Mouse (Mus musculus) kidney, postnatal 0 days (tissue): Measurements from ENCODE around the gene Bach1. TPM values are rescaled to one million over a fixed set of nuclear protein-coding genes. Genes with fewer than 3 reads are reported as not detected.

Source experiments
- ATAC-seq: fragments of 200-750 bp; cut with Nextera tagmentation; replicated peaks from 2 replicates; pipeline ENCODE4 v1.8.0; 2017; ENCODE audit warnings: low read depth, moderate number of reproducible peaks, moderate TSS enrichment, moderate library complexity; ENCODE audit not compliant: low FRiP score
- DNase-seq: peaks from one replicate; pipeline ENCODE4 v3.0.0-alpha.2; 2016; ENCODE audit warnings: low spot score
- H3K27ac ChIP-seq: fragments of 300-500 bp; sonication (generic); 2 replicates; pipeline ENCODE4 v1.5.1; 2014; ENCODE audit warnings: mild to moderate bottlenecking
- H3K27me3 ChIP-seq: fragments of 300-500 bp; sonication (generic); 2 replicates; pipeline ENCODE4 v1.6.1; 2014; ENCODE audit warnings: low read length, mixed read lengths; ENCODE audit not compliant: insufficient read depth
- H3K36me3 ChIP-seq: fragments of 300-500 bp; sonication (generic); 2 replicates; pipeline ENCODE4 v1.6.1; 2014; ENCODE audit warnings: low read length, mixed read lengths; ENCODE audit not compliant: insufficient read depth
- H3K4me1 ChIP-seq: fragments of 300-500 bp; sonication (generic); replicated peaks from 2 replicates; pipeline ENCODE4 v1.6.1; 2014; ENCODE audit warnings: antibody characterized with exemption, low read length, mixed read lengths; ENCODE audit not compliant: insufficient read depth
- H3K4me2 ChIP-seq: fragments of 300-500 bp; sonication (generic); 2 replicates; pipeline ENCODE4 v1.6.1; 2014; ENCODE audit warnings: mild to moderate bottlenecking, low read length, moderate library complexity, mixed read lengths
- H3K4me3 ChIP-seq: fragments of 300-500 bp; sonication (generic); replicated peaks from 2 replicates; pipeline ENCODE4 v1.5.1; 2014; ENCODE audit warnings: low read depth, low read length
- H3K9ac ChIP-seq: fragments of 300-500 bp; sonication (generic); 2 replicates; pipeline ENCODE4 v1.6.1; 2014; ENCODE audit warnings: low read depth, low read length
- H3K9me3 ChIP-seq: fragments of 300-500 bp; sonication (generic); replicated peaks from 2 replicates; pipeline ENCODE4 v1.6.1; 2016; ENCODE audit warnings: low read length, inconsistent platforms, mixed read lengths
- CTCF ChIP-seq: IDR thresholded peaks from 2 replicates; pipeline ENCODE4 v1.5.1; 2016; ENCODE audit warnings: antibody characterized with exemption, low read depth, mild to moderate bottlenecking, moderate library complexity
- WGBS: fragments of 180-500 bp; shearing (Covaris S2); extraction: QIAGEN DNeasy Blood & Tissue Kit; methylation state at CpG from one replicate; pipeline ENCODE4 v1.1.7; 2014; 5-methylcytosine and 5-hydroxymethylcytosine counted together
- polyA plus RNA-seq: library from polyadenylated mRNA; unstranded; fragments of >200 nt; fragmentation: Nextera tagmentation; extraction: Ambion mirVana; gene quantifications from 2 replicates; pipeline ENCODE4 v1.2.1, GENCODE M21; 2015

The Bach1 gene
- polyA plus RNA-seq, 1 experiment from 2014 or later, result 6.5 TPM

- Histone ChIP-seq H3K36me3 (peaks cover 9% of the 10 kb centered on the region; the same call in 1 of the 2 replicates), H3K4me1 (peaks cover 14% of the 10 kb centered on the region; the same call in 1 of the 2 replicates), H3K27ac (no peak overlapping the region), H3K4me3 (no peak overlapping the region), H3K27me3 (no peaks in the 10 kb centered on the region), H3K9ac (no peak overlapping the region), H3K4me2 (no peak overlapping the region), H3K9me3 (no peaks in the 10 kb centered on the region)
- WGBS, result 84% methylated on average over 16 of the region's 16 CpGs
- DNase-seq, result no peak
- no peak for ATAC-seq
- no peak for TF ChIP-seq CTCF
Measured at GRCm38 (mm10) chr16:87715221-87715620, 16.5 kb downstream of the Bach1 start.

- Histone ChIP-seq H3K4me2 (no peak overlapping the region), H3K27ac (no peak overlapping the region)
Measured at GRCm38 (mm10) chr16:87716269-87716668, 17.5 kb downstream of the Bach1 start.

GRCm38 (mm10) chr16:87717046-87717660 lies 18.4 kb downstream of the Bach1 start:
- no peaks in the 10 kb centered on the region for H3K27me3 ChIP-seq
- H3K4me1 ChIP-seq, result peaks cover 12% of the 10 kb centered on the region; the same call in 1 of the 2 replicates
- H3K27ac ChIP-seq, result no peak overlapping the region
- no peak for DNase-seq
- no peak for ATAC-seq
- H3K9ac ChIP-seq, result no peak overlapping the region
- no peaks in the 10 kb centered on the region for H3K9me3 ChIP-seq
- no peak for TF ChIP-seq CTCF
- H3K4me3 ChIP-seq, result no peak overlapping the region
- H3K36me3 ChIP-seq, result peaks cover 10% of the 10 kb centered on the region; the same call in 1 of the 2 replicates
- H3K4me2 ChIP-seq, result no peak overlapping the region
- 64% methylated on average over 5 of the region's 5 CpGs for WGBS

More at GRCm38 (mm10) chr16:87716269-87716668, 17.5 kb downstream of the Bach1 start:
- 39% methylated on average over 11 of the region's 11 CpGs for WGBS
- Histone ChIP-seq H3K4me3 (no peak overlapping the region), H3K27me3 (no peaks in the 10 kb centered on the region), H3K4me1 (peaks cover 14% of the 10 kb centered on the region; the same call in 1 of the 2 replicates), H3K36me3 (peaks cover 10% of the 10 kb centered on the region; the same call in 1 of the 2 replicates), H3K9me3 (no peaks in the 10 kb centered on the region), H3K9ac (no peak overlapping the region)
- TF ChIP-seq CTCF, result no peak
- ATAC-seq (no peak), DNase-seq (no peak)

- ATAC-seq (no peak), DNase-seq (no peak)
- Histone ChIP-seq H3K27me3 (no peaks in the 10 kb centered on the region), H3K36me3 (peaks cover 16% of the 10 kb centered on the region; the same call in 1 of the 2 replicates), H3K4me3 (no peak overlapping the region), H3K9me3 (no peaks in the 10 kb centered on the region), H3K27ac (no peak overlapping the region), H3K4me2 (no peak overlapping the region), H3K9ac (no peak overlapping the region), H3K4me1 (peaks cover 3% of the 10 kb centered on the region; the same call in 1 of the 2 replicates)
- WGBS, result 80% methylated on average over 11 of the region's 11 CpGs
- no peak for TF ChIP-seq CTCF
Measured at GRCm38 (mm10) chr16:87719071-87719470, 20.3 kb downstream of the Bach1 start.

DNA sequence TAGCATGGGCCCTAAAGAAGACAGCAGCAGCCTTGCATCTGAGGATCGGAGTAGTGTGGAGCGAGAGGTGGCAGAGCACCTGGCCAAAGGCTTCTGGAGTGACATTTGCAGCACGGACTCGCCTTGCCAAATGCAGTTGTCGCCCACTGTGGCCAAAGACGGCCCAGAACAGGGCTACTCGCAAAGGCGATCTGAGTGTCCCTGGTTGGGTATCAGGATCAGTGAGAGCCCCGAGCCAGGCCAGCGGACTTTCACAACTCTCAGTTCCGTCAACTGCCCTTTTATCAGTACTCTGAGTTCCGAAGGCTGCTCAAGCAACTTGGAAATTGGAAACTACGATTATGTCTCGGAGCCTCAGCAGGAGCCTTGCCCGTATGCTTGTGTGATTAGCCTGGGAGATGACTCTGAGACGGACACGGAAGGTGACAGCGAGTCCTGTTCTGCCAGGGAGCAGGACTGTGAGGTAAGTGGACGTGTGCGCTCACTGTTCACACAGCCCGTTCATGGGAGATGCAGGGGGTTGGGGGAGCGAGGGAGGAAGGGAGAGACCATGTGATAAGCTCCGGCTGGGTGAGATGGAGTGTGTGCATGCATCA lies 21.0 kb downstream of the Bach1 start:
- Histone ChIP-seq H3K4me3 (no peak overlapping the region), H3K9me3 (no peaks in the 10 kb centered on the region), H3K36me3 (peaks cover 16% of the 10 kb centered on the region; the same call in 1 of the 2 replicates), H3K27me3 (no peaks in the 10 kb centered on the region), H3K4me2 (no peak overlapping the region), H3K9ac (no peak overlapping the region), H3K4me1 (peaks cover 3% of the 10 kb centered on the region; the same call in 1 of the 2 replicates), H3K27ac (no peak overlapping the region)
- 92% methylated on average over 23 of the region's 23 CpGs for WGBS
- DNase-seq (no peak), ATAC-seq (no peak)
- TF ChIP-seq CTCF, result no peak

GRCm38 (mm10) chr16:87720851-87721409 lies 22.2 kb downstream of the Bach1 start:
- peaks cover 20% of the 10 kb centered on the region for H3K36me3 ChIP-seq
- 94% methylated on average over 24 of the region's 24 CpGs for WGBS
- H3K4me1 ChIP-seq, result no peaks in the 10 kb centered on the region; the same call in 1 of the 2 replicates
- H3K9ac ChIP-seq, result no peak overlapping the region
- H3K9me3 ChIP-seq, result no peaks in the 10 kb centered on the region
- DNase-seq, result no peak
- no peaks in the 10 kb centered on the region for H3K27me3 ChIP-seq
- H3K4me3 ChIP-seq, result no peak overlapping the region
- H3K4me2 ChIP-seq, result no peak overlapping the region
- ATAC-seq, result no peak
- no peak for TF ChIP-seq CTCF
- no peak overlapping the region for H3K27ac ChIP-seq
